Mouse (Mus musculus) C2C12 (cell line): Measurements from ENCODE around the gene Apoc3.

ENCODE experiments used
- CTCF ChIP-seq: IDR thresholded peaks from one replicate; pipeline ENCODE4 v1.5.1; 2011; ENCODE audit not compliant: control insufficient read depth, insufficient read depth, insufficient read length
- MAX ChIP-seq: IDR thresholded peaks from one replicate; pipeline ENCODE4 v1.6.1; 2011; ENCODE audit warnings: mild to moderate bottlenecking, control low read depth
- MYOD1 ChIP-seq: IDR thresholded peaks from one replicate; pipeline ENCODE4 v1.6.1; 2011; ENCODE audit warnings: low read depth; ENCODE audit not compliant: control insufficient read depth, insufficient read length
- MYOG ChIP-seq: IDR thresholded peaks from one replicate; pipeline ENCODE4 v1.6.1; 2011; ENCODE audit not compliant: control insufficient read depth, insufficient read length; ENCODE audit errors: extremely low read depth
- USF1 ChIP-seq: IDR thresholded peaks from one replicate; pipeline ENCODE4 v1.6.1; 2011; ENCODE audit warnings: low read depth, mild to moderate bottlenecking, control low read depth, moderate library complexity

GRCm38 (mm10) chr9:46192642-46193041 lies 42.8 kb downstream of the Apoc3 start:
- TF ChIP-seq CTCF (no peak), MAX (no peak), USF1 (no peak), MYOG (no peak), MYOD1 (no peak)
